Mouse (Mus musculus): ENCODE data around the gene Hint1. TPM values are rescaled to one million over a fixed set of nuclear protein-coding genes. Genes with fewer than 3 reads are reported as not detected.
"Not testable (repeated sequence)": the region's sequence is repeated elsewhere in the genome, so short reads cannot be mapped to it uniquely, and the experiment has no call there.

The Hint1 gene
- polyA plus RNA-seq, 1 experiment from 2014 or later: 611 TPM

DNA sequence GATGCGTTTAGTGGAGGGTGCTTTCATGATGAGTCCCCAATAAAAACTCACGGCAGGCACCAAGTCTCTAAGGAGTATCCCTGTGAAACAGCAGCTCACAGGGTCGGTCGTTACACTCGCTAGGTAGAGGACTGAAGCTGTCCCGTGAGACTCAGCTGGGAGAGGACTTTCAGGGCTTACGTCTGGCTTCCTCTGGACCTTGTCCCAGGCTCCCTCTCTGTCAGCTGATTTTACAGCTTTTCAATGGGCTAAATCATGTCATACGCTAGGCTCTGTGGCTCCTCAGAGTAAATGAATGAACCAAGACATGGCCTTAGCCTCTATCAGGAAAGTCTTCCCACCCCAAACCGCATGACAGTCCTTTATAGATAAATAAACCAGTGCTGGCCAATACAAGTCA is 28.4 kb downstream of the Hint1 start:
- DNase-seq (ENCODE audit: low spot score) (no peak), ATAC-seq (ENCODE audit: insufficient number of reproducible peaks, low FRiP score, low TSS enrichment, low read depth) (no peak)
- H3K36me3 ChIP-seq (ENCODE audit: control insufficient read depth, insufficient read depth, low read length): no peaks in the 10 kb centered on the region
- no peak overlapping the region for H3K4me3 ChIP-seq (ENCODE audit: low read depth, low read length)
- WGBS: 52% methylated on average over 9 of the region's 9 CpGs
- H3K9ac ChIP-seq (ENCODE audit: low read length): no peak overlapping the region
- H3K4me2 ChIP-seq (ENCODE audit: low read depth, severe bottlenecking): no peak overlapping the region
- H3K27ac ChIP-seq (replicated peaks; ENCODE audit: low read depth, low read length): no peak overlapping the region
- H3K9me3 ChIP-seq (ENCODE audit: control insufficient read depth, low read length): no peaks in the 10 kb centered on the region
- no peaks in the 10 kb centered on the region for H3K4me1 ChIP-seq (ENCODE audit: control insufficient read depth, insufficient read depth, low read length)
- H3K27me3 ChIP-seq (ENCODE audit: control insufficient read depth, insufficient read depth, low read length): no peaks in the 10 kb centered on the region

- H3K4me1 ChIP-seq (ENCODE audit: control insufficient read depth, insufficient read depth, low read length); H3K36me3 ChIP-seq (ENCODE audit: control insufficient read depth, insufficient read depth, low read length); H3K9me3 ChIP-seq (ENCODE audit: control insufficient read depth, low read length); H3K9ac ChIP-seq (ENCODE audit: low read length); H3K4me3 ChIP-seq (ENCODE audit: low read depth, low read length); H3K27ac ChIP-seq (replicated peaks; ENCODE audit: low read depth, low read length); ATAC-seq (ENCODE audit: insufficient number of reproducible peaks, low FRiP score, low TSS enrichment, low read depth); H3K4me2 ChIP-seq (ENCODE audit: low read depth, severe bottlenecking); H3K27me3 ChIP-seq (ENCODE audit: control insufficient read depth, insufficient read depth, low read length); DNase-seq (ENCODE audit: low spot score): not testable (repeated sequence)
- WGBS: 90% methylated on average over 3 of the region's 3 CpGs
Measured at GRCm38 (mm10) chr11:54896646-54897045, 30.5 kb downstream of the Hint1 start.

- Histone ChIP-seq H3K4me3 (ENCODE audit: low read depth, low read length) (no peak overlapping the region), H3K27me3 (ENCODE audit: control insufficient read depth, insufficient read depth, low read length) (peaks cover 2% of the 10 kb centered on the region; the same call in 1 of the 2 replicates), H3K4me1 (ENCODE audit: control insufficient read depth, insufficient read depth, low read length) (no peaks in the 10 kb centered on the region), H3K4me2 (ENCODE audit: low read depth, severe bottlenecking) (no peak overlapping the region), H3K9ac (ENCODE audit: low read length) (no peak overlapping the region), H3K36me3 (ENCODE audit: control insufficient read depth, insufficient read depth, low read length) (no peaks in the 10 kb centered on the region), H3K27ac (replicated peaks; ENCODE audit: low read depth, low read length) (no peak overlapping the region), H3K9me3 (ENCODE audit: control insufficient read depth, low read length) (no peaks in the 10 kb centered on the region)
- WGBS: 41% methylated on average over 5 of the region's 5 CpGs
- ATAC-seq (ENCODE audit: insufficient number of reproducible peaks, low FRiP score, low TSS enrichment, low read depth) (no peak), DNase-seq (ENCODE audit: low spot score) (no peak)
Measured at GRCm38 (mm10) chr11:54897470-54897869, 31.3 kb downstream of the Hint1 start.

DNA sequence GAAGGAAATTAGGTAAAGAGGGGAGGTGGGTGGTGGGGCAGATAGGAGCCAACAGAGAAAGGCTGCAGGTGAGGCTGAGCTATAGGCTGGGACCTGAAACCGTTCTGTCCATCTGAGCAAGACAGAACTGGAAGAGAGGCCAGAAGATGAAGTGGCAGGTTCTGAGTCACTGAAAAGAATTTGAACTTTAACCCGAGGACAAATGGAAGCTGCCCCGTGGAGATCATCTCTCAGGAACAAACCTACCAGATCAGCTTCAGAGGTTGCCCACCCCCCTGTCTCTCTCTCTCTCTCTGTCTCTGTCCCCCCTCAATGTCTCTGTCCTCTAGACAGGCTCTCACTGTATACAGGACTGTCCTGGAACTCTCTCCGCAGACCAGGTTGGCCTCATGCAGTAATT is 33.5 kb downstream of the Hint1 start:
- no peaks in the 10 kb centered on the region for H3K4me1 ChIP-seq (ENCODE audit: control insufficient read depth, insufficient read depth, low read length)
- H3K4me2 ChIP-seq (ENCODE audit: low read depth, severe bottlenecking): no peak overlapping the region
- DNase-seq (ENCODE audit: low spot score) (no peak), ATAC-seq (ENCODE audit: insufficient number of reproducible peaks, low FRiP score, low TSS enrichment, low read depth) (no peak)
- WGBS: 82% methylated on average over 4 of the region's 4 CpGs
- peaks cover 2% of the 10 kb centered on the region; the same call in 1 of the 2 replicates for H3K27me3 ChIP-seq (ENCODE audit: control insufficient read depth, insufficient read depth, low read length)
- H3K9ac ChIP-seq (ENCODE audit: low read length): no peak overlapping the region
- no peaks in the 10 kb centered on the region for H3K36me3 ChIP-seq (ENCODE audit: control insufficient read depth, insufficient read depth, low read length)
- H3K4me3 ChIP-seq (ENCODE audit: low read depth, low read length): no peak overlapping the region
- no peaks in the 10 kb centered on the region for H3K9me3 ChIP-seq (ENCODE audit: control insufficient read depth, low read length)
- no peak overlapping the region for H3K27ac ChIP-seq (replicated peaks; ENCODE audit: low read depth, low read length)

GRCm38 (mm10) chr11:54902333-54903323 is 36.4 kb downstream of the Hint1 start, which contains the start of gene Gpx3:
TSS of gene Gpx3 (plus strand) at chr11:54902453.
- peak; percentile 85 for ATAC-seq (ENCODE audit: insufficient number of reproducible peaks, low FRiP score, low TSS enrichment, low read depth)
- Histone ChIP-seq H3K4me2 (ENCODE audit: low read depth, severe bottlenecking) (peak within 1 kb of the TSS; percentile 69), H3K9ac (ENCODE audit: low read length) (peak within 1 kb of the TSS; percentile 53), H3K36me3 (ENCODE audit: control insufficient read depth, insufficient read depth, low read length) (no peaks in the 10 kb centered on the region), H3K4me3 (ENCODE audit: low read depth, low read length) (peak within 1 kb of the TSS; percentile 40), H3K9me3 (ENCODE audit: control insufficient read depth, low read length) (no peaks in the 10 kb centered on the region), H3K27me3 (ENCODE audit: control insufficient read depth, insufficient read depth, low read length) (peaks cover 2% of the 10 kb centered on the region; the same call in 1 of the 2 replicates), H3K4me1 (ENCODE audit: control insufficient read depth, insufficient read depth, low read length) (no peaks in the 10 kb centered on the region), H3K27ac (replicated peaks; ENCODE audit: low read depth, low read length) (no peak within 1 kb of the TSS)
- peak; percentile 76 for DNase-seq (ENCODE audit: low spot score)
- WGBS: 16% methylated on average over 45 of the region's 45 CpGs

GRCm38 (mm10) chr11:54903339-54903738 is 37.2 kb downstream of the Hint1 start:
- peak overlapping the region; percentile 40 for H3K4me3 ChIP-seq (ENCODE audit: low read depth, low read length)
- H3K4me1 ChIP-seq (ENCODE audit: control insufficient read depth, insufficient read depth, low read length): no peaks in the 10 kb centered on the region
- no peaks in the 10 kb centered on the region for H3K36me3 ChIP-seq (ENCODE audit: control insufficient read depth, insufficient read depth, low read length)
- H3K4me2 ChIP-seq (ENCODE audit: low read depth, severe bottlenecking): peak overlapping the region; percentile 69
- peaks cover 2% of the 10 kb centered on the region; the same call in 1 of the 2 replicates for H3K27me3 ChIP-seq (ENCODE audit: control insufficient read depth, insufficient read depth, low read length)
- no peak overlapping the region for H3K27ac ChIP-seq (replicated peaks; ENCODE audit: low read depth, low read length)
- ATAC-seq (ENCODE audit: insufficient number of reproducible peaks, low FRiP score, low TSS enrichment, low read depth): no peak
- H3K9ac ChIP-seq (ENCODE audit: low read length): no peak overlapping the region
- 73% methylated on average over 5 of the region's 5 CpGs for WGBS
- H3K9me3 ChIP-seq (ENCODE audit: control insufficient read depth, low read length): no peaks in the 10 kb centered on the region
- no peak for DNase-seq (ENCODE audit: low spot score)

- no peaks in the 10 kb centered on the region for H3K9me3 ChIP-seq (ENCODE audit: control insufficient read depth, low read length)
- ATAC-seq (ENCODE audit: insufficient number of reproducible peaks, low FRiP score, low TSS enrichment, low read depth) (no peak), DNase-seq (ENCODE audit: low spot score) (no peak)
- no peak overlapping the region for H3K4me2 ChIP-seq (ENCODE audit: low read depth, severe bottlenecking)
- H3K27me3 ChIP-seq (ENCODE audit: control insufficient read depth, insufficient read depth, low read length): peaks cover 2% of the 10 kb centered on the region; the same call in 1 of the 2 replicates
- H3K27ac ChIP-seq (replicated peaks; ENCODE audit: low read depth, low read length): no peak overlapping the region
- H3K4me3 ChIP-seq (ENCODE audit: low read depth, low read length): no peak overlapping the region
- no peaks in the 10 kb centered on the region for H3K36me3 ChIP-seq (ENCODE audit: control insufficient read depth, insufficient read depth, low read length)
- H3K4me1 ChIP-seq (ENCODE audit: control insufficient read depth, insufficient read depth, low read length): no peaks in the 10 kb centered on the region
- H3K9ac ChIP-seq (ENCODE audit: low read length): no peak overlapping the region
- 42% methylated on average over 4 of the region's 4 CpGs for WGBS
Measured at GRCm38 (mm10) chr11:54903940-54904706, 37.9 kb downstream of the Hint1 start.

GRCm38 (mm10) chr11:54905086-54905485 is 38.9 kb downstream of the Hint1 start:
- H3K9me3 ChIP-seq (ENCODE audit: control insufficient read depth, low read length): no peaks in the 10 kb centered on the region
- H3K27me3 ChIP-seq (ENCODE audit: control insufficient read depth, insufficient read depth, low read length): peaks cover 2% of the 10 kb centered on the region; the same call in 1 of the 2 replicates
- 97% methylated on average over 3 of the region's 3 CpGs for WGBS
- no peak overlapping the region for H3K4me2 ChIP-seq (ENCODE audit: low read depth, severe bottlenecking)
- DNase-seq (ENCODE audit: low spot score) (no peak), ATAC-seq (ENCODE audit: insufficient number of reproducible peaks, low FRiP score, low TSS enrichment, low read depth) (no peak)
- H3K27ac ChIP-seq (replicated peaks; ENCODE audit: low read depth, low read length): no peak overlapping the region
- no peaks in the 10 kb centered on the region for H3K4me1 ChIP-seq (ENCODE audit: control insufficient read depth, insufficient read depth, low read length)
- no peaks in the 10 kb centered on the region for H3K36me3 ChIP-seq (ENCODE audit: control insufficient read depth, insufficient read depth, low read length)
- H3K9ac ChIP-seq (ENCODE audit: low read length): no peak overlapping the region
- no peak overlapping the region for H3K4me3 ChIP-seq (ENCODE audit: low read depth, low read length)

Data from limb, embryonic 11.5 days (tissue).